Mouse (Mus musculus) liver, embryonic 16.5 days (tissue): Measurements from ENCODE around the gene Sptbn2. TPM values are rescaled to one million over a fixed set of nuclear protein-coding genes. Genes with fewer than 3 reads are reported as not detected.
A peak's percentile ranks its signal among the peaks of the same experiment; 100 is the strongest.
"Not testable (repeated sequence)": the region's sequence is repeated elsewhere in the genome, so short reads cannot be mapped to it uniquely, and the experiment has no call there.

Source experiments
- ATAC-seq: fragments of 200-750 bp; cut with Nextera tagmentation; 2 replicates; pipeline ENCODE4 v1.8.0; 2017; ENCODE audit warnings: low read depth, mild to moderate bottlenecking, moderate number of reproducible peaks, moderate library complexity
- H3K27ac ChIP-seq: fragments of 300-500 bp; sonication (generic); 2 replicates; pipeline ENCODE4 v1.5.1; 2014; ENCODE audit warnings: mild to moderate bottlenecking, low read length
- H3K27me3 ChIP-seq: fragments of 300-500 bp; sonication (generic); 2 replicates; pipeline ENCODE4 v1.6.1; 2014; ENCODE audit warnings: low read depth, low read length, mixed read lengths; ENCODE audit not compliant: control insufficient read depth, insufficient read depth
- H3K36me3 ChIP-seq: fragments of 300-500 bp; sonication (generic); 2 replicates; pipeline ENCODE4 v1.6.1; 2014; ENCODE audit warnings: mild to moderate bottlenecking; ENCODE audit not compliant: control insufficient read depth, insufficient read depth
- H3K4me1 ChIP-seq: fragments of 300-500 bp; sonication (generic); 2 replicates; pipeline ENCODE4 v1.6.1; 2014; ENCODE audit warnings: low read depth, low read length, mixed read lengths; ENCODE audit not compliant: control insufficient read depth
- H3K4me2 ChIP-seq: fragments of 300-500 bp; sonication (generic); 2 replicates; pipeline ENCODE4 v1.6.1; 2014; ENCODE audit warnings: low read depth, low read length, mixed read lengths
- H3K4me3 ChIP-seq: fragments of 300-500 bp; sonication (generic); 2 replicates; pipeline ENCODE4 v1.5.1; 2014; ENCODE audit warnings: low read depth, mild to moderate bottlenecking, low read length
- H3K9ac ChIP-seq: fragments of 300-500 bp; sonication (generic); 2 replicates; pipeline ENCODE4 v1.6.1; 2014; ENCODE audit warnings: low read depth, low read length
- H3K9me3 ChIP-seq: fragments of 300-500 bp; sonication (generic); replicated peaks from 2 replicates; pipeline ENCODE4 v1.6.1; 2016; ENCODE audit warnings: low read length; ENCODE audit not compliant: control insufficient read depth
- WGBS: fragments of 180-500 bp; shearing (Covaris S2); extraction: QIAGEN DNeasy Blood & Tissue Kit; methylation state at CpG from one replicate; pipeline ENCODE4 v1.1.7; 2014; ENCODE audit not compliant: insufficient replicate concordance; 5-methylcytosine and 5-hydroxymethylcytosine counted together
- polyA plus RNA-seq: library from polyadenylated mRNA; unstranded; fragments of >200 nt; fragmentation: Nextera tagmentation; extraction: Ambion mirVana; gene quantifications from 2 replicates; pipeline ENCODE4 v1.2.1, GENCODE M21; 2015

Sptbn2 gene
- polyA plus RNA-seq, 1 experiment from 2014 or later: 0.12 TPM

DNA sequence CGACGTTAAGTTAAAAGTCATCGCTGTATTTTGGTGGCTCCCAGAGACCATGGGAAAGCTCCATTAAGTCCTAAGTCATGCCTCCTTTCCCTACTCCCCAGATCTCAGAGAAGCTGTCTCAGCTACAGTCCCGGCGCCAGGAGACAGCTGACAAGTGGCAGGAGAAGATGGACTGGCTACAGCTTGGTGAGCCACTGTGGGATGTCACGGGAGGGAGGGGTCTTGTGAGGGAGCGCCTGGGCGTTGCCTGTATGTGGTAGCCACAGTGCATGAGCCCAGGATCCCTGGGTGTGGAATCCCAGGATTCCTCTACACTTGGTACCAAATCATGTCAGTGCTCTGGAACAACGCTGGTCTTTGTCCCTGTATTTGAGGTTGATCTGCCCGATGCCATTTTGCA, 37.5 kb downstream of the Sptbn2 start:
- H3K9ac ChIP-seq: no peak overlapping the region
- no peaks in the 10 kb centered on the region for H3K27me3 ChIP-seq
- ATAC-seq: no peak
- H3K4me3 ChIP-seq: no peak overlapping the region
- H3K36me3 ChIP-seq: no peaks in the 10 kb centered on the region
- no peak overlapping the region for H3K27ac ChIP-seq
- no peak overlapping the region for H3K4me2 ChIP-seq
- no peaks in the 10 kb centered on the region for H3K9me3 ChIP-seq
- no peaks in the 10 kb centered on the region for H3K4me1 ChIP-seq
- 74% methylated on average over 10 of the region's 10 CpGs for WGBS

DNA sequence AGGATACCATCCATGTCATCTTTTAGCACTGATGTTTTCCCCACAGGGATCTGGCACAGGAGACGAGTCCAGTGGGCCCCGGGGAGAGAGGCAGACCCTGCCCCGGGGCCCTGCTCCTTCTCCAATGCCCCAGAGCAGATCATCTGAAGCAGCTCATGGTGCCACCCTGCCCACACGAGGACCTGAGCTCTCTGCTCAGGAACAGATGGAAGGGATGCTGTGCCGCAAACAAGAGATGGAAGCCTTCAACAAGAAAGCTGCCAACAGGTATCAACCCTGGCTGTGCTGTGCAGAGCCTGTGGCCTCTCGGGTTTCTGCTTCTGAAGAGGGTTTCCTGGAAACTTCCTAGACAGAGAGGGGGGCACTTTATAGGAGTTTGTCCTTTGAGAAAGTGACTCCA, 39.0 kb downstream of the Sptbn2 start:
- no peaks in the 10 kb centered on the region for H3K4me1 ChIP-seq
- no peak overlapping the region for H3K9ac ChIP-seq
- H3K27me3 ChIP-seq: no peaks in the 10 kb centered on the region
- WGBS: 66% methylated on average over 6 of the region's 6 CpGs
- no peaks in the 10 kb centered on the region for H3K36me3 ChIP-seq
- no peak overlapping the region for H3K4me3 ChIP-seq
- no peak overlapping the region for H3K27ac ChIP-seq
- H3K4me2 ChIP-seq: no peak overlapping the region
- ATAC-seq: no peak
- no peaks in the 10 kb centered on the region for H3K9me3 ChIP-seq

DNA sequence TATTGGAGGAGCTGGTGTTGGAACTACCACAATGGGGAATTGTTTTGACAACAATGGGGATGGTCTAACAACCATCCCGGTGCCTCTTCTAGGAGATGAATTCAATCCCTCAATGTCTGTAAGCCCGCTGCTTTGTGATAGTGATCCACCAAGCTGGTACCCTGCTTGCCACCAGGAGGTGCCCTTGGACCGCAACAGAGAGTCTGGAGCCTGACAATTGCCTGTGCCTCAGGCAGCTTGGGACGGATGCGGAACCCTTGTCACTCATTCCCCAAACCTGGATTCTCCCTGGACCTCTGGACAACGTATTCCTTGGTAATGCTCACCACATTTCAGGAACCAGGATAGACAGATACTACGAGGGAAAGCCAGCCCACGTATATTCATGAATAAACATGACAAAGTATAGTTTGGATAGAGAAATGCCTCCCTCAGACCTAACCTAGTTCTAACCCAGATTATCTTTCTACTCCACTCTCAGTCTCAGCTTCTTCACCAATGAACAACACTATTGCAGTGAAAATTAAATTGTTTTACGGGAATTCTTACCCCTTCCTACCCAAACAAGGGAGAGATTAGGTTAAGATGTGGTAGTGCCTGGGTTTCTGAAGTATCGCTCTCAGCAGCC, 44.7 kb downstream of the Sptbn2 start:
- under 1% methylated on average over 10 of the region's 10 CpGs for WGBS
- Histone ChIP-seq H3K36me3 (peaks cover 2% of the 10 kb centered on the region; the same call in 1 of the 2 replicates), H3K27me3 (no peaks in the 10 kb centered on the region), H3K4me2 (peak overlapping the region; percentile 91), H3K9ac (peak overlapping the region; percentile 77), H3K27ac (peak overlapping the region; percentile 89), H3K9me3 (no peaks in the 10 kb centered on the region), H3K4me3 (peak overlapping the region; percentile 78), H3K4me1 (peaks cover 17% of the 10 kb centered on the region)
- peak; percentile 66 for ATAC-seq

DNA sequence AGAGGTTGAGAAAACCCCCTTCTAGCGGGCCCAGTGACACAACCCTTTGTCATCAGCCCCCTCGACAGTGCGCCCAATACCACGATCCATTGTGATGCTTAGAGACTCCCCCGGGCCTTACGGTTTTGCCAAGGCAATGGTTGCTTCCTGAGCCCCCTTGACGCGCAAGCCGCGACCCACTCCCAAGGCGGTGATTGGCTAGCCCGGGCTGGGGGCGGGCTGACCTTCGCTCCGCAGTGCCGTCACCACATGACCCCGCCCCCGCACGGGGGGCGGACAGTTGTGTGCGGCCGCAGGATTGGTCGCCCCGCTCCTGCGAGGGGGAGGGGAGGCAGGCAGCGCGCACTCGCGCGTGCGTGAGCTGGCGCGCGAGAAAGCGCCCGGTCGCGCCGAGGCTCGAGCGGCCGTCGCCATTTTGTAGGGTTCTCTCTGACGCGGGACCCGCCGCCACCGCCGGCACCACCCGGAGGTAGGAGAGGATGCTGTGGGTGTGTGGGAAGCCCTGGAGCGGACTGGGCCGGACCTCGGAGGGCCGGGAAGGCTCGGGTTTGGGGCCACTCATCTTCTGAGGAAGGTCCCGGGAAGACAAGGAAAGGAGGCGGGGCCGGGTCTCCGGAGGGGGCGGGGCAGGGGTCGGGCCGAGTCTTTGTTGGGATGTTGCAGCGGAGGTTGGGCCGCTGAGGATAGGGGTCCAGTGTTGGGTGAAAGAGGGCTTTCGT, 45.4 kb downstream of the Sptbn2 start, which contains the start of gene Rbm4b:
Gene Rbm4b, plus strand, starts transcription at position 305 of the 719 bp plus-strand sequence.
- WGBS: under 1% methylated on average over 65 of the region's 65 CpGs
- no peaks in the 10 kb centered on the region for H3K9me3 ChIP-seq
- H3K27me3 ChIP-seq: no peaks in the 10 kb centered on the region
- peaks cover 2% of the 10 kb centered on the region; the same call in 1 of the 2 replicates for H3K36me3 ChIP-seq
- H3K4me1 ChIP-seq: peaks cover 19% of the 10 kb centered on the region
- peak within 1 kb of the TSS; percentile 89 for H3K27ac ChIP-seq
- peak within 1 kb of the TSS; percentile 77 for H3K9ac ChIP-seq
- peak within 1 kb of the TSS; percentile 91 for H3K4me2 ChIP-seq
- ATAC-seq: peak; percentile 97
- peak within 1 kb of the TSS; percentile 78 for H3K4me3 ChIP-seq

DNA sequence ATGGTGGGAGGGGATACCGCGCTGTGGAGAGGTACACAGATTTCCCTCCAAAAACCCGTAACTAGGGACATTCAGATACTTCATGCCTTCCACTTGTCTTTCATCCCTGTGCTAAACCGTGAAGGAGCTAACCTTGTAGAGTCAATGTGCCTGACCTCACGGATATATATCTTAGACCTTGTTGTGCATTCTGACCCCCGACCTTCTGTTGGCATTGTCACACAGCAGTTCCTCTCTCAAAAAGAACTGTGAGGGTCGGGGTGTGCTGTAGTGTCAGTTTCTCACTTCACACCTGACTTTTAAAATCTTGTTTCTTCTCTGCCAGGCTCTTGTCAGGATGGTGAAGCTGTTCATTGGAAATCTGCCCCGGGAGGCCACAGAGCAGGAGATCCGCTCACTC, 46.0 kb downstream of the Sptbn2 start:
- 9% methylated on average over 9 of the region's 9 CpGs for WGBS
- no peak for ATAC-seq
- H3K27me3 ChIP-seq: no peaks in the 10 kb centered on the region

DNA sequence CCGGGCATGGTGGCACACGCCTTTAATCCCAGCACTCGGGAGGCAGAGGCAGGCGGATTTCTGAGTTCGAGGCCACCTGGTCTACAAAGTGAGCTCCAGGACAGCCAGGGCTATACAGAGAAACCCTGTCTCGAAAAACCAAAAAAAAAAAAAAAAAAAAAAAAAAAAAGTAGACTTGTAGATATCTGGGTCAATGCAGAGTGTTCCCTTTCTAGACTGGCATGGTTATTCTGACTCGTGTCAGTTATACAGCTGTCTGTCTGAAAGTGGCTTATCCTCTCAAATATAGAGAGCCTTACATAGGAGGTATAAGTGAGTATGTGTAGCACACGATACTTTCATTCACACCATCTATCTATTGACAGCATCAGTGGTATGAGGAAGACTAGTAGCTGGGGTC, 49.6 kb downstream of the Sptbn2 start:
- H3K9me3 ChIP-seq, H3K4me3 ChIP-seq, H3K9ac ChIP-seq, H3K27me3 ChIP-seq, H3K4me2 ChIP-seq, H3K27ac ChIP-seq, ATAC-seq: not testable (repeated sequence)
- Histone ChIP-seq H3K36me3 (peaks cover 31% of the 10 kb centered on the region), H3K4me1 (peaks cover 17% of the 10 kb centered on the region)
- WGBS: 80% methylated on average over 8 of the region's 8 CpGs

More for the DNA sequence above, 46.0 kb downstream of the Sptbn2 start:
- Histone ChIP-seq H3K36me3 (peaks cover 4% of the 10 kb centered on the region), H3K4me3 (peak overlapping the region; percentile 78), H3K27ac (peak overlapping the region; percentile 89), H3K9me3 (no peaks in the 10 kb centered on the region), H3K4me2 (peak overlapping the region; percentile 91), H3K9ac (peak overlapping the region; percentile 77), H3K4me1 (peaks cover 19% of the 10 kb centered on the region)

DNA sequence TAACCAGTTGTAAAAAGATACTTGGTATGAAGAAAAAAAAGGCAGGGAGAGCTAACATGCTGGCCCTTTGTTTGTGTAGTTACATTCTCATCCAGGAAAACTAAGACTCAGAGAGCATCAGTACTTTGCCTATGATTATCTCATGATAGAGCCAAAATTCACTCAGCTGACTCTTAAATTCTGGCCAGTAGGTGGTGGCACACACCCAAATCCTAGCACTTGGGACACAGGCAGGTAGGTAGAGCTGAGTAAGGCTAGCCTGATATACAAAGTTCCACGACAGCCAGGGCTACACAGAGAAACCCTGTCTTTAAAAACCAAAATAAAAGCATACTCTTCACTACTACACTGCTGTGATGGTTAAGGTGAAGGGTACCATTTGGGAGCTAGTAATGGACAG, 51.9 kb downstream of the Sptbn2 start:
- Histone ChIP-seq H3K9me3 (no peaks in the 10 kb centered on the region), H3K27me3 (no peaks in the 10 kb centered on the region), H3K4me2 (no peak overlapping the region), H3K9ac (no peak overlapping the region), H3K4me3 (no peak overlapping the region), H3K4me1 (peaks cover 4% of the 10 kb centered on the region), H3K27ac (no peak overlapping the region), H3K36me3 (peaks cover 43% of the 10 kb centered on the region)
- no peak for ATAC-seq
- 72% methylated on average over 1 of the region's 1 CpGs for WGBS

DNA sequence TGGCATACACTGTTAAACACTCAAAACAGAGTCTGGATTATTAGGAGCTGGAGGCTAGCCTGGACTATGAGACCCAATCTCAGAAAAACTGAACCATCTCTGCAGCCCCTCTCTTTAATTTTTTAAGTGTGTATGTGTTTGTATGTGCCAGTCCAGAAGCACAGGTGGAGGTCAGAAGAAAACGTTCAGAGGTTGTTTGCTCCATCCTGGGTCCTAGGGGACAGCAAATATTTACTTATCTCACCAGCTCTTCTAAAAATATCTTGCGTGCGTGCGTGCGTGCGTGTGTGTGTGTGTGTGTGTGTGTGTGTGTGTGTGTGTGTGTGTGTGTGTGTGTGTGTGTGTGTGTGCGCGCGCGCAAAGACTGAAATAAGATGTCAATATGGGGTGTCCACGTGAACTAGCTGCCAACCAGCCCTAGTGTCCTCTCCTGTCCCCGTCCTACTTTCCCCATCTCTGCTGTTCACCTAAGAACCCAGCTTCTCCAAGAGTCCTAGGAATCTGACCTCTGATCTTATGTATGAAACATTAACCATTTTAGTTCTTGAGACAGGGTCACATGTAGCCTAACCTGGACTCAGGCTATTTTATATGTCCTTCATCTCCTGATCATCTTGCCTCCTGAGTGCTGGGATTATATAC, 56.7 kb downstream of the Sptbn2 start:
- 73% methylated on average over 12 of the region's 12 CpGs for WGBS
- no peak overlapping the region for H3K9ac ChIP-seq
- H3K36me3 ChIP-seq: peaks cover 52% of the 10 kb centered on the region
- H3K9me3 ChIP-seq: no peaks in the 10 kb centered on the region
- no peak overlapping the region for H3K4me3 ChIP-seq
- no peaks in the 10 kb centered on the region for H3K27me3 ChIP-seq
- H3K4me1 ChIP-seq: no peaks in the 10 kb centered on the region; the same call in 1 of the 2 replicates
- peak overlapping the region; percentile 65 for H3K27ac ChIP-seq
- H3K4me2 ChIP-seq: no peak overlapping the region
- ATAC-seq: peak; percentile 77

DNA sequence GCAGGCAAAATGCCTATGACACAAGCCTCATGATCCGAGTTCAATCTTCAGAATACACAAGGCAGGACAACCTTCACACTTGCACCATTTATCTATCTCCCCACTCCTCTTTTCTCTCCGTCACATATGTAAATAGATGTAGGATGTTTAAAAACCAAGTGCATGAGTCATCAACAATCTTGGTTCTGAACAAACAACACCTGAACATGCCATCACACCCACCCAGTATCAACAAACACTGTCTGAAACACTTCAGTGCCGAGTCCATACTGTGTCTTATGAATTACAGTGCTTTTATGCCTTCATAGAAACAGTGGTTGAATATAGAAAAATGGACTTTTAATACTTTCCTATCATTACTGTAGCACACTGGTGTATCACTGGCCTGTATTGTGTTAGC, 61.8 kb downstream of the Sptbn2 start:
- Histone ChIP-seq H3K4me2 (no peak overlapping the region), H3K4me1 (no peaks in the 10 kb centered on the region), H3K27ac (no peak overlapping the region), H3K9me3 (no peaks in the 10 kb centered on the region), H3K4me3 (no peak overlapping the region), H3K36me3 (peaks cover 44% of the 10 kb centered on the region), H3K27me3 (no peaks in the 10 kb centered on the region), H3K9ac (no peak overlapping the region)
- ATAC-seq: no peak
- WGBS: 76% methylated on average over 3 of the region's 3 CpGs
